Mouse (Mus musculus): ENCODE results near the gene Ptk7. TPM values are rescaled to one million over a fixed set of nuclear protein-coding genes. Genes with fewer than 3 reads are reported as not detected.

Ptk7 gene
- total and polyA plus RNA-seq, 3 experiments: 0.01 to 0.05 TPM; not detected in 1

GRCm38 (mm10) chr17:46622269-46622668 lies 7.0 kb downstream of the Ptk7 start:
- Histone ChIP-seq H3K27me3 (ENCODE audit: insufficient read depth, low read length) (peaks cover 36% of the 10 kb centered on the region), H3K4me3 (ENCODE audit: low read depth, low read length) (no peak overlapping the region), H3K9me3 (replicated peaks) (no peaks in the 10 kb centered on the region), H3K4me1 (ENCODE audit: insufficient read depth, low read depth, low read length) (no peaks in the 10 kb centered on the region), H3K36me3 (replicated peaks) (no peaks in the 10 kb centered on the region)
- ATAC-seq (ENCODE audit: extremely low read depth, insufficient number of reproducible peaks, low FRiP score, poor library complexity, severe bottlenecking) (no peak), DNase-seq (ENCODE audit: low spot score) (no peak)
- no peak for TF ChIP-seq GATA1 (IDR thresholded peaks at IDR 0.05; ENCODE audit: borderline replicate concordance, low read length)
- no peak for TF ChIP-seq GATA2 (IDR thresholded peaks at IDR 0.05; ENCODE audit: borderline replicate concordance, low read depth, low read length)
- no peak for TF ChIP-seq CTCF (IDR thresholded peaks at IDR 0.05; ENCODE audit: low read depth, low read length)
- no peak for TF ChIP-seq POLR2AphosphoS5 (IDR thresholded peaks at IDR 0.05; ENCODE audit: insufficient replicate concordance, low read depth, low read length)
- TF ChIP-seq TAL1 (conservative IDR thresholded peaks at IDR 0.05; ENCODE audit: low read depth, low read length): no peak

GRCm38 (mm10) chr17:46621324-46621723 lies 8.0 kb downstream of the Ptk7 start:
- Histone ChIP-seq H3K4me1 (ENCODE audit: insufficient read depth, low read depth, low read length) (no peaks in the 10 kb centered on the region), H3K9me3 (replicated peaks) (no peaks in the 10 kb centered on the region), H3K27me3 (ENCODE audit: insufficient read depth, low read length) (peaks cover 35% of the 10 kb centered on the region), H3K4me3 (ENCODE audit: low read depth, low read length) (no peak overlapping the region), H3K36me3 (replicated peaks) (no peaks in the 10 kb centered on the region)
- TF ChIP-seq GATA2 (IDR thresholded peaks at IDR 0.05; ENCODE audit: borderline replicate concordance, low read depth, low read length) (no peak), TAL1 (conservative IDR thresholded peaks at IDR 0.05; ENCODE audit: low read depth, low read length) (no peak), GATA1 (IDR thresholded peaks at IDR 0.05; ENCODE audit: borderline replicate concordance, low read length) (no peak), CTCF (IDR thresholded peaks at IDR 0.05; ENCODE audit: low read depth, low read length) (no peak), POLR2AphosphoS5 (IDR thresholded peaks at IDR 0.05; ENCODE audit: insufficient replicate concordance, low read depth, low read length) (no peak)
- DNase-seq (ENCODE audit: low spot score) (no peak), ATAC-seq (ENCODE audit: extremely low read depth, insufficient number of reproducible peaks, low FRiP score, poor library complexity, severe bottlenecking) (no peak)

- H3K4me1 ChIP-seq (ENCODE audit: insufficient read depth, low read depth, low read length): no peaks in the 10 kb centered on the region
- no peak for ATAC-seq (ENCODE audit: extremely low read depth, insufficient number of reproducible peaks, low FRiP score, poor library complexity, severe bottlenecking)
- no peaks in the 10 kb centered on the region for H3K36me3 ChIP-seq (replicated peaks)
- no peak overlapping the region for H3K4me3 ChIP-seq (ENCODE audit: low read depth, low read length)
- DNase-seq (ENCODE audit: low spot score): no peak
- TF ChIP-seq TAL1 (conservative IDR thresholded peaks at IDR 0.05; ENCODE audit: low read depth, low read length) (no peak), GATA2 (IDR thresholded peaks at IDR 0.05; ENCODE audit: borderline replicate concordance, low read depth, low read length) (no peak), POLR2AphosphoS5 (IDR thresholded peaks at IDR 0.05; ENCODE audit: insufficient replicate concordance, low read depth, low read length) (no peak), GATA1 (IDR thresholded peaks at IDR 0.05; ENCODE audit: borderline replicate concordance, low read length) (no peak), CTCF (IDR thresholded peaks at IDR 0.05; ENCODE audit: low read depth, low read length) (no peak)
- H3K27me3 ChIP-seq (ENCODE audit: insufficient read depth, low read length): peaks cover 38% of the 10 kb centered on the region
- H3K9me3 ChIP-seq (replicated peaks): no peaks in the 10 kb centered on the region
These were observed 9.5 kb downstream of the Ptk7 start for GRCm38 (mm10) chr17:46619683-46620357.

GRCm38 (mm10) chr17:46618769-46619682 lies 10.3 kb downstream of the Ptk7 start:
- DNase-seq (ENCODE audit: low spot score) (no peak), ATAC-seq (ENCODE audit: extremely low read depth, insufficient number of reproducible peaks, low FRiP score, poor library complexity, severe bottlenecking) (no peak)
- Histone ChIP-seq H3K27me3 (ENCODE audit: insufficient read depth, low read length) (peaks cover 35% of the 10 kb centered on the region), H3K4me3 (ENCODE audit: low read depth, low read length) (no peak overlapping the region), H3K4me1 (ENCODE audit: insufficient read depth, low read depth, low read length) (no peaks in the 10 kb centered on the region), H3K36me3 (replicated peaks) (no peaks in the 10 kb centered on the region), H3K9me3 (replicated peaks) (no peaks in the 10 kb centered on the region)
- no peak for TF ChIP-seq CTCF (IDR thresholded peaks at IDR 0.05; ENCODE audit: low read depth, low read length)
- no peak for TF ChIP-seq GATA2 (IDR thresholded peaks at IDR 0.05; ENCODE audit: borderline replicate concordance, low read depth, low read length)
- no peak for TF ChIP-seq POLR2AphosphoS5 (IDR thresholded peaks at IDR 0.05; ENCODE audit: insufficient replicate concordance, low read depth, low read length)
- no peak for TF ChIP-seq GATA1 (IDR thresholded peaks at IDR 0.05; ENCODE audit: borderline replicate concordance, low read length)
- TF ChIP-seq TAL1 (conservative IDR thresholded peaks at IDR 0.05; ENCODE audit: low read depth, low read length): no peak

- H3K9me3 ChIP-seq (replicated peaks): no peaks in the 10 kb centered on the region
- H3K27me3 ChIP-seq (ENCODE audit: insufficient read depth, low read length): peaks cover 40% of the 10 kb centered on the region
- H3K4me1 ChIP-seq (ENCODE audit: insufficient read depth, low read depth, low read length): no peaks in the 10 kb centered on the region
- no peak for TF ChIP-seq POLR2AphosphoS5 (IDR thresholded peaks at IDR 0.05; ENCODE audit: insufficient replicate concordance, low read depth, low read length)
- no peak for TF ChIP-seq GATA2 (IDR thresholded peaks at IDR 0.05; ENCODE audit: borderline replicate concordance, low read depth, low read length)
- TF ChIP-seq CTCF (IDR thresholded peaks at IDR 0.05; ENCODE audit: low read depth, low read length): no peak
- no peak for TF ChIP-seq GATA1 (IDR thresholded peaks at IDR 0.05; ENCODE audit: borderline replicate concordance, low read length)
- TF ChIP-seq TAL1 (conservative IDR thresholded peaks at IDR 0.05; ENCODE audit: low read depth, low read length): no peak
- H3K4me3 ChIP-seq (ENCODE audit: low read depth, low read length): no peak overlapping the region
- H3K36me3 ChIP-seq (replicated peaks): no peaks in the 10 kb centered on the region
- DNase-seq (ENCODE audit: low spot score): no peak
- no peak for ATAC-seq (ENCODE audit: extremely low read depth, insufficient number of reproducible peaks, low FRiP score, poor library complexity, severe bottlenecking)
These were observed 10.9 kb downstream of the Ptk7 start for GRCm38 (mm10) chr17:46618394-46618768.

- DNase-seq (ENCODE audit: low spot score) (no peak), ATAC-seq (ENCODE audit: extremely low read depth, insufficient number of reproducible peaks, low FRiP score, poor library complexity, severe bottlenecking) (no peak)
- H3K27me3 ChIP-seq (ENCODE audit: insufficient read depth, low read length): peaks cover 37% of the 10 kb centered on the region
- no peaks in the 10 kb centered on the region for H3K36me3 ChIP-seq (replicated peaks)
- TF ChIP-seq TAL1 (conservative IDR thresholded peaks at IDR 0.05; ENCODE audit: low read depth, low read length) (no peak), CTCF (IDR thresholded peaks at IDR 0.05; ENCODE audit: low read depth, low read length) (no peak), POLR2AphosphoS5 (IDR thresholded peaks at IDR 0.05; ENCODE audit: insufficient replicate concordance, low read depth, low read length) (no peak), GATA2 (IDR thresholded peaks at IDR 0.05; ENCODE audit: borderline replicate concordance, low read depth, low read length) (no peak), GATA1 (IDR thresholded peaks at IDR 0.05; ENCODE audit: borderline replicate concordance, low read length) (no peak)
- H3K4me3 ChIP-seq (ENCODE audit: low read depth, low read length): no peak overlapping the region
- H3K4me1 ChIP-seq (ENCODE audit: insufficient read depth, low read depth, low read length): no peaks in the 10 kb centered on the region
- H3K9me3 ChIP-seq (replicated peaks): no peaks in the 10 kb centered on the region
These were observed 11.5 kb downstream of the Ptk7 start for GRCm38 (mm10) chr17:46617799-46618198.
